Mouse (Mus musculus) adrenal gland (tissue): ENCODE measurements around the gene Sprtn.

Experiments
- intact Hi-C: fragments of 180-260 bp; cut with DNase I; formaldehyde crosslinking; loops from one replicate; pipeline ENCODE4 v1.15.1; 2025
- long read RNA-seq, 2 experiments: library from polyadenylated mRNA; unstranded; transcript quantifications; one replicate each; pipeline ENCODE4 v2.0.0; 2020; ENCODE audit warnings: borderline replicate concordance in 1 of 2; ENCODE audit not compliant: insufficient replicate concordance in 1 of 2

Gene Sprtn
- long read RNA-seq, experiment 1 = 0 reads
- long read RNA-seq, experiment 2, partial matches to known transcripts = 0 of 1 reads
- long read RNA-seq, experiment 2, other reads (novel, unspliced or antisense) = 1 of 1 reads

DNA sequence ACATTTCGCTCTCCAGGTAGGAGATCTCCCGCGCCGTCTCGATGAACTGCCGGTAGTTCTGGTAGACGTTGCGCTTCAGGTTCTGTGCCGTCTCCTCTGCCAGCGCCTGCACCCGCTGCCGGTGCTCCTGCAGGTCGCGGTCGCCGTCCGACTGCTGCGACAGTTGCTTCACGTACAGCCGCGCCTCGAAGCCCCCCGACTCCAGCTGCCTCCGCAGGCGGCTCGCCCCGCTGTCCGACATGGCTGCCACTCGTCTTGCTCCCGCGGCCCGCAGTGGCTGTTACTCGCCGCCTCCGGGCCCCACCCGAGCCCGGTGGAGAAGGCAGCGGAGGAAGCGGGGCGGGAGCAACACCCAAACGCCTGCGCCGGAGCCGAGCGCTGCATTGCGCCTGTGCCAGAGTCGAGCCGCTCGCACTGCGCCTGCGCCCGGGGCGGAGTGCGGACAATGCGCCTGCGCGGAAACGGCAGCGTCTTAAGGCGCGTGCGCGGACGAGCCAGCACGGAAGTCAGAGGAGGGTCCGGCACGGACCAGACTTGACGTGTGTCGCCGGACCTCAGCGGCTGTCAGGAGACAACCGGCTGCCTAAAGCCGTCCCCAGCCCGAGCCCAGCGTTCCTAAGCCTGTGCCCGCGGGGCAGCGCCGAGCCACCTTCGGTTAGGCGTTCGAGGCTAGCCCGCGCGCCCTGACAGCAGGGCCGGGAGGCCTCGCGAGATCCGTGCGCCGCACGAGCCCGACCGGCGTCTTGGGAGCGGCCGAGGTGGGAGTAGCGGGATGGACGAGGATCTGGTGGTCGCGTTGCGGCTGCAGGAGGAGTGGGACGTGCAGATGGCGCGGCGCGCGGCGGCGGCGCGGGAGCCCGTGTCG lies at the start of gene Sprtn, which contains the start of gene Exoc8:
TSS of gene Sprtn (plus strand) at position 501 of the 865 bp plus-strand sequence.
TSS of gene Exoc8 (minus strand) at position 320 of the 865 bp plus-strand sequence.
- intact Hi-C loops = loop anchor here (5.0 kb wide), 2 partner anchors 35 to 135 kb away; partner anchors contain the start of genes 2810004N23Rik and Gnpat

DNA sequence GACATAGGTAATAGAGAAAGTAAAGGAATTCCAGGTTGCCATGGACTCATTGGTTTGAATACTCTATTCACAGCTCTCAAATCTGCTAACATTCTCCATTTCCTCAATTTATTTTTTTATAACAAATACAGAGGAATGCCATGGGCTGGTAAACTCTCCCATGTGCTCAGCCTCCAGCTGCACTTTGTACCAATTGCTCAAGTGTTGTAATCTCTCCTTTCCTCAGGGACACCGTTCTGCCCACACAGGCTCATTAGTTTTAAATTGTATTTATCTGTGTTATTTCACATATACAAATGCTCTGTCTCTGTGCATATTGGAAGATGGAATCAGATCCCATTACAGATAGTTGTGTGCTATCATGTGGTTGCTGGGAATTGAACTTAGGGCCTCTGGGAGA lies 44.2 kb upstream of the Sprtn start:
- intact Hi-C loops = no loop called here

DNA sequence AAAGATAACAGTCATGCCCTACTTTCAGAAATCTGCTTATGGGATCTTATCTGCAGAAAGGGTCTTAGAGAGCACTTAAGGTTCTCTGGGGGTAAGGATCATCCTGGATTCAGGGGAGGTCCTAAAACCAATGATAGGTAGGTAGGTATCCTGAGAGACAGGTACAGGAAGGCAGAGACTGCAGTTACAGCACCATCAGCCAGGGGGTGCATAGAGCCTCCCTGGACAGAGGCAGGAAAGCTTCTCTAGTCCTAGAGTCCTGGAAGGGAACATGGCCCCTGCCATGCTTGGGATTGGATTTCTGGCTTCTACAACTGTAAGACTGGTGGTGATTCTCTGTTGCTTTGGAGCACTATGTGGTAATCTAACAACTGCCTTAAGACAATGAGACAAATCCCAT lies 38.2 kb upstream of the Sprtn start:
- intact Hi-C loops = no loop called here

DNA sequence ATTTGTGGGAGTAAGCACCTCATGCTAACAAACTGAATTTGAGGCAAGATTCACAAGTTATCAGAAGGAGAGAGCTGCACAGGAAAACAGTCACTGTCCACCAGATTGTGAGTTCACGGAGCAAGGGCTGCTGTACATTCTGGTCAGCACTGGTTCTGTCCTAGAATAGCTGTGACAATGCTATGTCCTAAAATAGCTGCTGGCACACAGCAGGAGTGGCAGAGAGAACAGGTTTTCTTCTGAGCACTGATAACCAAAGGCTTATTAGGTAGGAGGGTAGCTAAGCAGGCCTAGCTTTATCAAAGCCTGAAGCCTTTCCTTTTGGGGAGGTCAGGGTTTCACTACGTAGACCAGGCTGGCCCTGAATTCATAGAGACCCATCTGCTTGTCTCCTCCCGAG lies 37.5 kb upstream of the Sprtn start:
- intact Hi-C loops = loop anchor here (5.0 kb wide), 1 partner anchor 37 kb away; the partner anchor contains the start of genes Exoc8 and Sprtn

DNA sequence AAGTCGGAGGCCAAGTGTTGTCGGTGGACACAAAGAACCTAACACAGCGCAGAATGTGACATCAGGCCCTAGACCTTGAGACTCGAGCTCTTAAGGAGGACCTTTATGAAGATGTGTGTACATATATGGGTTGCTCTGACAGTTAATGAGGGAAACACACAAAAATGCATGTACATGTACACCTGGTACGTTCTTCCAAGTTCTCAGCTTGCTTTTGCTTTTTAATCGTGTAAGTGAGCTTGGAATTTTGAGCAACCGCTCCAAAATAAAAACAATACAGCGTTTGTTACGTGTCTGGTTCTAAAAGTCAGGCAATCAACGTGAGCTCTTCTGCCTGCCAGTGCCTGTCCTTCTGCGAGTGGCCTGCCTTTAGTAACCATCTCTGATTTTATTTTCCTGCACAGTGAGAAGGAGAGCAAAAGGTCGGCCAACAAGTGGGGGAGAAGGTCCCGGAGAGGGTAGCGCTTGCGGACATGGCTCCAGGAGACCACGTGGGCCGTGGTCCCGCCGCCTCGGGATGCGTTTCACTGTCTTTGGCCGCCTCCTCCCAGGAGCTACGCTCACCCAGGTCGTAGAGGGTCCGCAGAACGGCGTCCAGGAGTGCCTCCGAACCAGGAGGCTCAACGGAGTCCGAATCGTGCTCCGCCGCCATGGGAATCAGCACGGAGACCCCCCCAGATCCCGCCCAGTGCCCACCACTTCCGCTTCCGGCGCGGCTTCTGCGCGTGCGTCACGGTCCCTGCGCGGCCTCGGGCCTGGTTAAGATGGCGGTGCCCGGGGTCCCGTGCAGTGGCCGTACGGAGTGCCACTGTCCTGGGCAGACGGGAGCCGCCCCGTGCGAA lies 35.1 kb upstream of the Sprtn start, which contains the start of the genes Gnpat and 2810004N23Rik:
TSS of gene Gnpat (plus strand) at position 713 of the 842 bp plus-strand sequence.
TSS of gene 2810004N23Rik (minus strand) at position 800 of the 842 bp plus-strand sequence.
- intact Hi-C loops = loop anchor here (5.0 kb wide), 1 partner anchor 35 kb away; the partner anchor contains the start of genes Exoc8 and Sprtn

DNA sequence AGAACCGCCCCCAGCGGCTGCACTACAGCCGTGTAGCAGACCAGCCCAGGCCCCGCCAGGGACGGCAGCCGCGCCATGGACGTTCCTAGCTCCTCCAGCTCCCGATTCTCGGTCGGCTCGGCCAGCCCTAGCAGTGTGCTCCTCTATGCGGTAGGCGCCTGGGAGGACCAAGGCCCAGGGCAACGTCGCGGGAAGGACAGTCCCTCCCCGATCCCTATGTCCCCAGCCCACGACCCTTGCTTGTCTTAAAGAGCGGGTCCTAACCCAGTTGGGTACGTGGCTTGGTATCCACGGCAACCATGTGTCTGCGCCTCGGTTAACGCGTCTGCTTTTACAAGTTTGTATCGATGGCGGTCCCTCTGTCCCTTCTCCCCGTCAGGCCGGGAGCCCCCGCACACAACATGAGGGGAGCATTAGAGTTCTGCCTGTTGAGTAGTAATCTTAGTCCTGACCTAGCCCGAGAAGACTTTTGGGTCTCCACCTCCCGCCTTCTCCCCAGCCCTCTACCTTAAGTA lies 34.5 kb upstream of the Sprtn start:
- intact Hi-C loops = loop anchor here (5.0 kb wide), 1 partner anchor 34 kb away; the partner anchor contains the start of genes Exoc8 and Sprtn

DNA sequence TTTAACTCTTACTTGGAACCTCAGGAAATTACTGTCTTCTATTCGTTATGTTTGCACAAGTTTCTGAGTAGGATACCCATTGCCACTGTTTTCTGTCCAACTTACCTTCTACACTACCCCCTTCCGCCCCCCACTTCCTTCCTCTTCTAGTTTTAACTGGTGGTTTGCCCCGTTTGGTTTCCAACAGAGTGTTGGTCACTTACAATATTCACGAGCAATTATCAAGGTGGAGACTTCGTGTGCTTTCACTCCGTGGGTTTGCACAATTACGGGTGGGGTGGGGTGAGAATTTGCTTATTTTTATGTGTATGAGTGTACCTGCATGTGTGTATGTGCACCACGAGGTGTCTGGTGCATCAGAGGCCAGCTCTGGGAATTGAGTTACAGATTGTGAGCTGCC lies 34.0 kb upstream of the Sprtn start:
- intact Hi-C loops = loop anchor here (5.0 kb wide), 1 partner anchor 34 kb away; the partner anchor contains the start of genes Exoc8 and Sprtn

DNA sequence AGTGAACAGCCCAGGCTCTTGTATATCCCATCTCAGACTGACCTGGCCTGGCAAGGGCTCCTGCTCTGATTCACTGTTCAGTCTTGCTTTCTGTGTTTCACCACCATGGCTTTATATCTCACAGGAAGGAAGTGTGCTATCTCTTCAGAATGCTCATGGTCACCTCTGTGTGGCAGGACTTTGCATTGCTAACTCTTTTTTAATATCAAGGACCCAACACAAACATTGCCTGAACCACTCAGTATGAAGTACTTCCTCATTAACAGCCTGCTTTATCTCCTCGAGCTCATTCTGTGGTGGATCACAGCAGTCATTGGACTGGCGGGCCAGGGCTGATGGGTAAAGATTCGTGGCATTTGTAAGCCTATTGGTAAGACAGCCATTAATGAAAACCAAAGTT lies 31.0 kb upstream of the Sprtn start:
- intact Hi-C loops = no loop called here

DNA sequence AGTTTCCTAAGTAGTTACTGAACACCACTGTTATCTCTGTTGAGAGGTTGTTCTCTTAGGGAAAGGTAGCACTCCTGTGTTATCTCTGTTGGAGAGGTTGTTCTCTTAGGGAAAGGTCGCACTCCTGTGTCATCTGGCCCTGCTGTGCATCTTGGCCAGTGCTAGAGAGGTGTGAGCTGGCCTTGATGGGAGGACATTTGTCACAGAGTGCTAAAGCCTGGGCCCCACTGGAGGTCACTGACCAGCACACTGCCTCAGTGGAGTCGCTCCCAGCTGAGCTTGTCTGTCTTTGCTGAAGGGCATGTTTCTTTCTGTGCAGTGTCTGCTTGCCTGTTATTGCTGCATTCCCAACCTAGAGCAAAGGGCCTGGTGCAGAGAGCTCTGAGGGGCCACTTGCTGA lies 30.6 kb upstream of the Sprtn start:
- intact Hi-C loops = no loop called here

DNA sequence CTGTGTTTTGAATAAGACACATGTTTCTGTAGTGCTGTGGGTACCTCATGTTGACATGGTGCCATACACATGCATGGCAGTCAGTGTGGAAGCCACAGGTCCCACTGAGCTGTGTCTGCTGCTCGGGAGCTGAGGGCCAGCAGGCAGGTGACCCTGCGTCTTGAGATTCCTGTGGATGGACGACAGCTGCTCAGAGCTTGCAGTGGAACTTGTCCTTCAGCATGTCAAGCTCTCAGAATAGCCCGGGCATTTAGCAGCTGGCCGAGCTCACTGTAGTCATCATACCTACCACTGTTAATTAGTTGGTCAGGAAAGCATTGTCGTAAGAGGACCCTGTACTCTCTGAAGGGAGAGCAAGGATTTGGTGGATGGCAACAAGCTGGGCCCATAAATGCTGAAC lies 28.0 kb upstream of the Sprtn start:
- intact Hi-C loops = no loop called here

DNA sequence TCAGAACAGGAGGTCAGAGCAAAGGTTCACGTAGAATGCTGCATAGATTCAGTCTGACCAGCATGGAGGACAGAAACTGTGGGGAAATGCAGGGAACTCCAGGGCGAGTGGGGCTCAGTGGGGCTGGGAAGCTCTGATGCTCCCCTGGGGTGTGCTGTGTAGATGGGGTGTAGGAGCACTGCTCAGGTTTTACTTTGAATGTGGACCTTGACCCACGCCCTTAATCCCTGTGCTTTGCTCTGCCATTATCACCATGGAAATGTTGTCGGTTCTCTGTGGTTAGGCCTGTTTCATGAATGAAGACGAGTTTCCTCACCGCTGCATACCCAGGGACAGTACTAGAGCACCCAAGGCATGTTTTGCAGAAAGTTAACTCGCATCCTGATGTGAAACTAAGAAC lies 26.2 kb upstream of the Sprtn start:
- intact Hi-C loops = no loop called here

DNA sequence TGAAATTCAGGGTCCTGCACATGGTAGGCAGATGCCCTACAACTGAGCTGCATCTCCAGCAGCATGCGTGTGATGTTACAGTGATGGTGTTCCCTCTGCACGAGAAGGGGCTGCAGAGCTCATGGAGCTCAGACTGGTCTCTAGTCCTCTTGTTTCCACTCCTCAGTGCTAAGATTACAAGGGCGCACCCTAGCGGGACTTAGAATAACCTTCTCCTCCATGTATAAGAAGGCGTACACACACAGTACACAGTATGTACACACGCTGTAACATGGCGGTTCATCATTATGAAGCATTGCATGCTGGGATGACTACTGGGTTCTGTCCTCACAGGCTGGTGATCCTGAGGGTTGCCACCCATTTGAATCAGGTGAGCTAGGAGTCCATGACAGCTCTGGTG lies 25.6 kb upstream of the Sprtn start:
- intact Hi-C loops = no loop called here

DNA sequence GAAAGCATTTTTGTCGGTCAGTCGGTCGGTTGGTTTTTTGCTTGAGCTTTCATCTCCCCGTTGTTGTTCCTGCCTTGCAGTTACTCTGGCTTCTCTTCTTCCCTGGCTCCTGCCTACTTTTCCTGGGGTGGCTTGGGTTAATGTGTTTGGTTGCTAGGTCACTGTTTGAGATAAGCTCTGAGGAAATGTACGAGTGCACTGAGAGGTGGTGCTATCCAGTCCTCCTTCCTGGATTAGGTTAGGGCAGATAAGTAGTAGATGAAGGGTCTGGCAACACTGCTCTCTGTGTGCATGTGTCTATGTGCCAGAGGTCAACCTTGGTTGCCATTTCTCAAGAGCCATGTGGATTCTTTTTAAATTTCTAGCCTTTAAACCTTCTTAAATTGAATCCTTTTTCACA lies 25.0 kb upstream of the Sprtn start:
- intact Hi-C loops = no loop called here

DNA sequence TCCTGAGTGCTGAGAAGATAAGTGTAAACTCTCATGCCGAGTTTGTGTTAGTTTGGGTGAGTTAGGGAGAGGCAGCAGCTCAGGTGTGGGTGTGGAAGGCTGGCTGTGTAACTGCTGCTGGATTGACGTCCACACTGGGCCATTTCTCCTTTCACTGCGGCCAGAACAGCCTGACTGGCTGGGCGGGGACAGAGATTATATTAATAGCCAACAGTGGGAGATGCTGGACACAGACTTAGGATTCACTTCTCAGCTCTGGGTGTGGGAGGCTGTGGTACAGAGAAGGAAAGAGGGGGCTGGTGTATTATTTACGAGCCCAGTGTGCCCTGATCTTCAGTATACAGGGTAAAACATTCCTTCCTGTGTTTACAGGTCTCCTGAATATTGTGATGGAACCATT lies 19.5 kb upstream of the Sprtn start:
- intact Hi-C loops = no loop called here

DNA sequence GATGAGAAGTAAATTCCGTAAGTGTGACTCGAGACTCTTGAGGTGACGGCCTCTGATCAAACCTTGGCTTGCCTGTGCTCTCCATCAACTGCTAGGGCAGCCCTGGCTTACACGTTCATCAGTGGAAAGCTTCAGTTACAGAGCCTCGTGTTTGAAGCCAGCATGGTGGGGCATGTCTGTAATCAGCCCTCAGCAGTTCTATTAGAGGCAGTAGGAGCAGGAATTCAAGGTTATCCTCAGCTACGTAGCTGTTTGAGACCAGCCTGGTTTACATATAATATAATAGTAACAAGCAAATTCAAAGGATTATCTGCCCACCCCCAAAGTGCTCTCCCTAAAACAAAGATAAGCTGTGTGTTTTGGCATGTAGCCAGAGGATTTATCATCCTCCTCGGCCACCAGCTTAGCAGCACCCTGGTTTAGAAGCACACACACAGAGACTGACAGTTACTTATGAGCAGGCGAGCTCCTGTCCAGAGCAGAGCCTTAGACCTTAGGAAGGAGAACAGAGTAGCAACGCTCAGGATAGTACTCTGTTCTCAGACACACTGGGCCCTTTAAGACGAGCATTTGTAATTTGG lies 18.6 kb upstream of the Sprtn start:
- intact Hi-C loops = no loop called here

DNA sequence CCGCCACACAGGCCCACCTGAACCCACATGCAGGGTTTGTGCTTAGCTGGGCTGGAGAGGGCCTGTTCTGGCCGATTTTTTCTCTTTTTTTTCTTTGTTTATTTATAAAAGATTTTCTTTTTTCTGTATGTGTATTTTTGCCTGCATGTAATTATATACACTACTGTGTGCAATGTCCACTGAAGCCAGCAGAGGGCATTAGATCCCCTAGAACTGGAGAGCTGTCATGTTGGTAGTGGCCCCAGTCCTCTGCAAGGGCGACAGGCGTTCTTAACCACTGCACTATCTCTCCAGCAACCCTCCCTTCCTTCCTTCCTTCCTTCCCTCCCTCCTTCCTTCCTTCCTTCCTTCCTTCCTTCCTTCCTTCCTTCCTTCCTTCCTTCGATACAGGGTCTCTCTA lies 9.3 kb upstream of the Sprtn start:
- intact Hi-C loops = no loop called here

DNA sequence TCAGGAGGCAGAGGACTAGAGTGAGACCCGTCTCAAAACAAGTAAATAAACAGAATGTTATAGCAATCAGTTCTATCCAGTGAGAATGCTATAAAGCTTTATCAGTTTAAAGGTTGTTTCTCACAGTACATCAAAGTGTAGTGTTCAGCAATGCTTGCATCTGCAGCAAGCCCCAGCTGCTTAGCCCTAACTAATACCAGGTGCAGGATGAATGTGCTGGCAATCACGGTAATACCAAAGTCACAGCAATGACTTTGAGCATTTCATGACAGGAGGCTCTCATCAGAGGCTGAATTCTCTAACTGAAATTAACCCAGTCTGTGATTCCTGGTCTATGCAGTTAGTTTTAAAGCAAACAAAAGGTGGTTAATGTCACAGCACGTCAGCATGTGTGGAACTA lies 5.1 kb upstream of the Sprtn start:
- intact Hi-C loops = no loop called here

DNA sequence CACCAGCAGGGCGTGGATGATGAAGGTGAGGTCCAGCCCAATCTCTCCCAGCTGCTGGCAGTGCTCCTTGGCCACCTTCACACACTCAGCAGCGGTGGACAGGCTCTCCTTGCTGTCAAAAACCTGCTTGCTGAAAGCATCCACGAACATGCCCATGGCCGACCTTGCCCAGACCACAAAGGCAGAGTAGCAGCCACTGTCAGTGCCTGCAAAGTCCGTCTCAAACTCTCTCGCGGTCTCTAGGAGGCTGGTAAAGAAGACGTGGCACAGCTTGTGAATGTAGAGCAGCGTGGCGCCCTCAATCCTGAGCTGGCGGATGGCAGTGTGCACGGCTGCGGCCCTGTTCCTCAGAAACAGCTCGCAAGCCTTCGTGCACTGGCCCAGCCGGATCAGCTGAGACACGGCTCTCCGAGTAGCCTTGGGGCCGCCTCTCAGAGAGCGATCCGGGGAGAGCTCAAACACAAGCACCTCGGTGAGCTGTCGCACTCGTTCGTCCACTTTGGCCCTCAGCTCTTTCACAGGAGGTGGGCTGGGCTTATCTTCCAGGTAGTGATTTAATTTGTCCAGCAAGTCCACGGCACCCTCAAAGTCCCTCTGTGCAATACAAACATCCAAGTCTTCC lies 1.6 kb upstream of the Sprtn start:
- intact Hi-C loops = loop anchor here (5.0 kb wide), 2 partner anchors 34 to 136 kb away; partner anchors contain the start of genes 2810004N23Rik and Gnpat

DNA sequence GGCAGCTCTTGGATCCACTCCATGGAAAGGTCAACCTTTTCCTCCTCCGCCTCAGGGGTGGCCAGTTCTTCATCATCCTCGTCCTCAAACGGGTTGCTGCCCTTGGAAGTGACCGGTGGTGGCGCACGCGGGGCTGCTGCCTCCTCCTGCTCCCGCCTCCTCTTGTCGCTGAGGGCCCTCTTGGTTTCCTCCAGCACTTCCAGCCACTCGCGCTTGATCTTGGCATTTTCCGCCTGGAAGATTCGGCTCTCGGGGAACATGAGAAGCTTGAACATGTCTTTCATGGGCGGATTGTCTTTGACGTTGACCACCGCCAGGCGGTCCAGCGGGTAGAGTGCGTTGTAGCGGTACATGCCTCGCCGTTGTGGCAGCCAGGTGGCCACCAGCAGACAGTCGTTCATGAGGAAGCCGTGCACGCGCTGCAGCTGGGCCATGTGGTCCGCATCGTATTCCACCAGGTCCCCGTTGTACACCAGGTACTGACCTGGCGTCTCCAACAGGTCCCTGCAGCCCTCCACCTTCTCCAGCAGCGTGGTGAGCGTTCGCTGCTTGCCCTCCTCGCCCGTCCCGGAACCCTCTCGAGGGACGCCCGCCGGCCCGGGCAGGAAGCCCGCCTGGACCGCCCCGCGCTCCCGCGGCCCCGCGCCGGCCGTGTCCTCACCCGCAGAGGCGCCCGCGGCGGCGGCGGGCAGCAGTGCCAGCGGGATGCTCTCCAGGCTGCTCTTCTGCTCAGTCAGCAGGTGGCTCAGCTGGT lies 877 bp upstream of the Sprtn start:
- intact Hi-C loops = loop anchor here (5.0 kb wide), 2 partner anchors 35 to 135 kb away; partner anchors contain the start of genes 2810004N23Rik and Gnpat
